ENCODE assay signal across 25 mouse cellular contexts in genomic region chr5:36911759-36912352, GRCm38 (mm10). TPM values are rescaled to one million over a fixed set of nuclear protein-coding genes. Genes with fewer than 3 reads are reported as not detected.
DNase-seq lines count a peak whose midpoint lies in the region; ATAC-seq and TF ChIP-seq lines count a peak whose summit lies in the region.
"Had no signal": no experiment of that assay in that cellular context is flagged by ENCODE, and none has a peak within 500 bp of the region (broad histone marks: within the 10 kb centered on the region; RNA-seq: fewer than 3 reads in every experiment).

No protein-coding gene starts in this region.

- H3K4me1 ChIP-seq in cortical plate, adult 2 months (ENCODE audit: control insufficient read depth, insufficient read depth, low read length), result peaks cover 34% of the 10 kb centered on the region
- H3K4me1 ChIP-seq: liver, embryonic 15.5 days had no signal

- peak; percentile 61 for DNase-seq in cerebellum, adult 9-10 months
- DNase-seq in cerebellum, adult 11-12 months, result no peak
- DNase-seq in frontal cortex, postnatal 10 days (ENCODE audit: low spot score in 2 of 2), result no peak
- no peak for DNase-seq in left cerebral cortex, adult 2 months (ENCODE audit: extremely low spot score in 1 of 2, low spot score in 2 of 2)
- no peak for DNase-seq in left cerebral cortex, postnatal 14 days (ENCODE audit: low spot score in 2 of 2)
- DNase-seq: adrenal gland, postnatal 14 days; gastrocnemius, postnatal 25 days; heart, adult 11 months; heart, postnatal 36 days; kidney, adult 8-10 months; kidney, postnatal 4 days; lung, embryonic 14.5 days; lung, postnatal 14 days; midbrain, embryonic 14.5 days; thymus, postnatal 4 days had no signal

- TF ChIP-seq POLR2A in cortical plate, adult 2 months (IDR thresholded peaks at IDR 0.05; ENCODE audit: extremely low read depth, insufficient read depth, low read length), result no peak

- H3K27ac ChIP-seq in left cerebral cortex, adult 2 months, result peak overlapping the region; percentile 87
- H3K27ac ChIP-seq in cortical plate, adult 2 months (ENCODE audit: insufficient read depth, low read length), result peak overlapping the region; percentile 51; the same call in 1 of the 2 replicates
- H3K27ac ChIP-seq: kidney, postnatal 0 days; limb, embryonic 12.5 days; liver, embryonic 15.5 days had no signal

- intact Hi-C loops in left cerebral cortex, adult 2 months (cut with DNase I), result loop anchor here (2.0 kb wide), 1 partner anchor 19 kb away; no protein-coding TSS in a partner anchor
- intact Hi-C loops in left cerebral cortex, postnatal 14 days (cut with DNase I), result no loop called here

- peak; percentile 65 for ATAC-seq in frontal cortex, adult (ENCODE audit: low TSS enrichment)
- no peak for ATAC-seq in erythroid progenitor cell, adult 5-6 weeks (replicated peaks; ENCODE audit: low FRiP score, poor library complexity, severe bottlenecking)
- ATAC-seq: CD4-positive, CD25-positive, alpha-beta regulatory T cell, adult 4 months; intestine, embryonic 16.5 days had no signal

- TF ChIP-seq CTCF in left cerebral cortex, adult 2 months (IDR thresholded peaks at IDR 0.05), result no peak
- TF ChIP-seq CTCF in cortical plate, adult 2 months (IDR thresholded peaks at IDR 0.05; ENCODE audit: extremely low read depth, insufficient read depth, low read length), result no peak

- no peak overlapping the region for H3K4me3 ChIP-seq in left cerebral cortex, adult 2 months
- no peak overlapping the region for H3K4me3 ChIP-seq in cortical plate, adult 2 months (ENCODE audit: insufficient read depth, low read length)
- H3K4me3 ChIP-seq: limb, embryonic 12.5 days; liver, embryonic 15.5 days had no signal

RNA-seq across cellular contexts. Expression of gene Ppp2r2c, which starts 43.5 kb away (rescaled TPM):
- 100 to 1,000 TPM; 448 to 462 TPM for total RNA-seq in left cerebral cortex, adult 2 months (2021)
- total RNA-seq in left cerebral cortex, postnatal 14 days (2021), result 100 to 1,000 TPM; 455 to 479 TPM
- 442 and 456 TPM in 2 replicates for polyA plus RNA-seq in cortical plate, adult 2 months (2012; rRNA removed)
- total RNA-seq in erythroid progenitor cell, adult 5-6 weeks (2015; ENCODE audit: low replicate concordance), result not detected in 2 replicates
- total RNA-seq in erythroid progenitor cell, adult 5-6 weeks (2017; ENCODE audit: low replicate concordance), result not detected in 2 replicates
- polyA plus RNA-seq: CD4-positive, CD25-positive, alpha-beta regulatory T cell, adult 4 months; liver, adult 2 months; liver, embryonic 15.5 days; thymus, postnatal 0 days had no signal

Comparison
In these comparisons a context has a peak if more than half of its experiments do, and no peak if none do; other contexts are left out.
1. RNA of gene Ppp2r2c, which starts 43.5 kb away (total RNA-seq): 455 to 479 TPM in left cerebral cortex, postnatal 14 days and 448 to 462 TPM in left cerebral cortex, adult 2 months; not detected in erythroid progenitor cell, adult 5-6 weeks; every median in the first group is over 100 times any median in the second.